Mouse (Mus musculus) embryonic facial prominence, embryonic 14.5 days (tissue): ENCODE measurements around the gene Tmem159. TPM values are rescaled to one million over a fixed set of nuclear protein-coding genes. Genes with fewer than 3 reads are reported as not detected.

ENCODE experiments used
- ATAC-seq: fragments of 200-750 bp; cut with Nextera tagmentation; 2 replicates; pipeline ENCODE4 v1.8.0; 2017; ENCODE audit warnings: low read depth, moderate number of reproducible peaks, moderate TSS enrichment
- DNase-seq: peaks from one replicate; pipeline ENCODE4 v3.0.0-alpha.2; 2015; ENCODE audit warnings: low spot score
- H3K27ac ChIP-seq: fragments of 300-500 bp; sonication (generic); replicated peaks from 2 replicates; pipeline ENCODE4 v1.5.1; 2014; ENCODE audit warnings: low read depth, mild to moderate bottlenecking, low read length, moderate library complexity
- H3K27me3 ChIP-seq: fragments of 300-500 bp; sonication (generic); replicated peaks from 2 replicates; pipeline ENCODE4 v1.6.1; 2014; ENCODE audit warnings: low read length; ENCODE audit not compliant: control insufficient read depth, insufficient read depth
- H3K36me3 ChIP-seq: fragments of 300-500 bp; sonication (generic); 2 replicates; pipeline ENCODE4 v1.6.1; 2014; ENCODE audit warnings: low read length, mixed read lengths; ENCODE audit not compliant: control insufficient read depth, insufficient read depth
- H3K4me1 ChIP-seq: fragments of 300-500 bp; sonication (generic); 2 replicates; pipeline ENCODE4 v1.6.1; 2014; ENCODE audit warnings: antibody characterized with exemption, low read length; ENCODE audit not compliant: control insufficient read depth, insufficient read depth
- H3K4me2 ChIP-seq: fragments of 300-500 bp; sonication (generic); 2 replicates; pipeline ENCODE4 v1.6.1; 2014; ENCODE audit warnings: low read depth, mild to moderate bottlenecking, low read length, moderate library complexity, mixed read lengths
- H3K4me3 ChIP-seq: fragments of 300-500 bp; sonication (generic); 2 replicates; pipeline ENCODE4 v1.5.1; 2014; ENCODE audit warnings: low read depth, mild to moderate bottlenecking, low read length
- H3K9ac ChIP-seq: fragments of 300-500 bp; sonication (generic); 2 replicates; pipeline ENCODE4 v1.6.1; 2014; ENCODE audit warnings: low read depth, mild to moderate bottlenecking, low read length, moderate library complexity, mixed read lengths
- H3K9me3 ChIP-seq: fragments of 300-500 bp; sonication (generic); 2 replicates; pipeline ENCODE4 v1.6.1; 2016; ENCODE audit warnings: low read length; ENCODE audit not compliant: control insufficient read depth
- WGBS: fragments of 180-500 bp; shearing (Covaris S2); extraction: QIAGEN DNeasy Blood & Tissue Kit; methylation state at CpG from one replicate; pipeline ENCODE4 v1.1.7; 2014; 5-methylcytosine and 5-hydroxymethylcytosine counted together
- polyA plus RNA-seq: library from polyadenylated mRNA; unstranded; fragments of >200 nt; fragmentation: Nextera tagmentation; extraction: Ambion mirVana; gene quantifications from 2 replicates; pipeline ENCODE4 v1.2.1, GENCODE M21; 2014

Tmem159 gene
- polyA plus RNA-seq, 1 experiment from 2014 or later = 25.8 TPM

- Histone ChIP-seq H3K9ac (no peak overlapping the region), H3K9me3 (no peaks in the 10 kb centered on the region), H3K4me2 (no peak overlapping the region), H3K36me3 (peaks cover 20% of the 10 kb centered on the region; the same call in 1 of the 2 replicates), H3K27me3 (no peaks in the 10 kb centered on the region), H3K27ac (no peak overlapping the region), H3K4me3 (no peak overlapping the region), H3K4me1 (peaks cover 25% of the 10 kb centered on the region)
- ATAC-seq (no peak), DNase-seq (no peak)
- WGBS = 73% methylated on average over 4 of the region's 4 CpGs
These were observed 21.6 kb downstream of the Tmem159 start for GRCm38 (mm10) chr7:120123776-120124175.

- Histone ChIP-seq H3K36me3 (peaks cover 17% of the 10 kb centered on the region; the same call in 1 of the 2 replicates), H3K27ac (no peak overlapping the region; the same call in 1 of the 2 replicates), H3K4me1 (peaks cover 28% of the 10 kb centered on the region), H3K4me2 (no peak overlapping the region), H3K4me3 (no peak overlapping the region), H3K9ac (no peak overlapping the region), H3K9me3 (no peaks in the 10 kb centered on the region), H3K27me3 (no peaks in the 10 kb centered on the region)
- peak; percentile 87 for DNase-seq
- peak; percentile 66 for ATAC-seq
- WGBS = 0% methylated on average over 3 of the region's 3 CpGs
These were observed 22.7 kb downstream of the Tmem159 start for GRCm38 (mm10) chr7:120124844-120125243.

- Histone ChIP-seq H3K4me3 (no peak overlapping the region), H3K4me2 (no peak overlapping the region), H3K9ac (no peak overlapping the region), H3K4me1 (peaks cover 28% of the 10 kb centered on the region), H3K36me3 (no peaks in the 10 kb centered on the region), H3K9me3 (no peaks in the 10 kb centered on the region), H3K27me3 (no peaks in the 10 kb centered on the region), H3K27ac (peak overlapping the region; percentile 25)
- DNase-seq = peak; percentile 88
- peak; percentile 72 for ATAC-seq
- 10% methylated on average over 5 of the region's 5 CpGs for WGBS
These were observed 25.0 kb downstream of the Tmem159 start for GRCm38 (mm10) chr7:120126976-120127685.

GRCm38 (mm10) chr7:120127686-120128059 is 25.5 kb downstream of the Tmem159 start:
- Histone ChIP-seq H3K27me3 (no peaks in the 10 kb centered on the region), H3K9me3 (no peaks in the 10 kb centered on the region), H3K27ac (peak overlapping the region; percentile 25), H3K4me1 (peaks cover 28% of the 10 kb centered on the region), H3K9ac (no peak overlapping the region), H3K4me3 (no peak overlapping the region), H3K36me3 (no peaks in the 10 kb centered on the region), H3K4me2 (no peak overlapping the region)
- 8% methylated on average over 4 of the region's 4 CpGs for WGBS
- peak; percentile 86 for DNase-seq
- peak; percentile 88 for ATAC-seq

GRCm38 (mm10) chr7:120128951-120129350 is 26.8 kb downstream of the Tmem159 start:
- 59% methylated on average over 4 of the region's 4 CpGs for WGBS
- ATAC-seq (no peak), DNase-seq (peak; percentile 15)
- no peak overlapping the region for H3K4me3 ChIP-seq
- H3K9ac ChIP-seq = no peak overlapping the region
- no peaks in the 10 kb centered on the region for H3K27me3 ChIP-seq
- H3K4me1 ChIP-seq = peaks cover 28% of the 10 kb centered on the region
- no peaks in the 10 kb centered on the region for H3K9me3 ChIP-seq
- H3K4me2 ChIP-seq = no peak overlapping the region
- no peaks in the 10 kb centered on the region for H3K36me3 ChIP-seq
- no peak overlapping the region for H3K27ac ChIP-seq

- 77% methylated on average over 1 of the region's 1 CpGs for WGBS
- Histone ChIP-seq H3K4me1 (no peaks in the 10 kb centered on the region), H3K4me3 (no peak overlapping the region), H3K9me3 (no peaks in the 10 kb centered on the region), H3K9ac (no peak overlapping the region), H3K36me3 (no peaks in the 10 kb centered on the region), H3K27ac (no peak overlapping the region), H3K27me3 (no peaks in the 10 kb centered on the region), H3K4me2 (no peak overlapping the region)
- DNase-seq (no peak), ATAC-seq (no peak)
These were observed 40.6 kb downstream of the Tmem159 start for GRCm38 (mm10) chr7:120142743-120143142.

- H3K4me3 ChIP-seq = no peak within 1 kb of the TSS
- DNase-seq (no peak), ATAC-seq (no peak)
- no peaks in the 10 kb centered on the region for H3K4me1 ChIP-seq
- 82% methylated on average over 9 of the region's 9 CpGs for WGBS
- H3K27ac ChIP-seq = no peak within 1 kb of the TSS
- H3K27me3 ChIP-seq = no peaks in the 10 kb centered on the region
- no peaks in the 10 kb centered on the region for H3K9me3 ChIP-seq
- H3K4me2 ChIP-seq = no peak within 1 kb of the TSS
- no peak within 1 kb of the TSS for H3K9ac ChIP-seq
- no peaks in the 10 kb centered on the region for H3K36me3 ChIP-seq
These were observed 43.0 kb downstream of the Tmem159 start, which contains the start of gene Zp2 for GRCm38 (mm10) chr7:120145191-120145590. Zp2 (minus strand) TSS chr7:120145291.

GRCm38 (mm10) chr7:120150257-120150656 is 48.1 kb downstream of the Tmem159 start:
- Histone ChIP-seq H3K4me3 (no peak overlapping the region), H3K4me1 (no peaks in the 10 kb centered on the region), H3K9me3 (no peaks in the 10 kb centered on the region), H3K36me3 (no peaks in the 10 kb centered on the region), H3K27me3 (no peaks in the 10 kb centered on the region), H3K27ac (no peak overlapping the region), H3K4me2 (no peak overlapping the region), H3K9ac (no peak overlapping the region)
- ATAC-seq = no peak
- WGBS = 10% methylated on average over 3 of the region's 3 CpGs
- DNase-seq = no peak

- no peaks in the 10 kb centered on the region for H3K27me3 ChIP-seq
- no peak overlapping the region for H3K4me3 ChIP-seq
- H3K4me2 ChIP-seq = no peak overlapping the region
- no peak overlapping the region for H3K9ac ChIP-seq
- H3K9me3 ChIP-seq = no peaks in the 10 kb centered on the region
- 76% methylated on average over 2 of the region's 2 CpGs for WGBS
- DNase-seq = no peak
- no peaks in the 10 kb centered on the region for H3K4me1 ChIP-seq
- no peak for ATAC-seq
- H3K27ac ChIP-seq = no peak overlapping the region
- H3K36me3 ChIP-seq = no peaks in the 10 kb centered on the region
These were observed 48.7 kb downstream of the Tmem159 start for GRCm38 (mm10) chr7:120150898-120151297.
